Mouse (Mus musculus) hindbrain, embryonic 15.5 days (tissue): ENCODE data around the gene Fgf7. TPM values are rescaled to one million over a fixed set of nuclear protein-coding genes. Genes with fewer than 3 reads are reported as not detected.

ENCODE experiments used
- ATAC-seq: fragments of 200-750 bp; cut with Nextera tagmentation; 2 replicates; pipeline ENCODE4 v1.8.0; 2017; ENCODE audit warnings: low read depth, moderate number of reproducible peaks, moderate TSS enrichment; ENCODE audit not compliant: low FRiP score
- H3K27ac ChIP-seq: fragments of 300-500 bp; sonication (generic); replicated peaks from 2 replicates; pipeline ENCODE4 v1.5.1; 2015; ENCODE audit warnings: mild to moderate bottlenecking, inconsistent platforms
- H3K27me3 ChIP-seq: fragments of 300-500 bp; sonication (generic); 2 replicates; pipeline ENCODE4 v1.6.1; 2015; ENCODE audit warnings: control low read depth, inconsistent platforms
- H3K36me3 ChIP-seq: fragments of 300-500 bp; sonication (generic); 2 replicates; pipeline ENCODE4 v1.6.1; 2015; ENCODE audit warnings: control low read depth, inconsistent platforms
- H3K4me1 ChIP-seq: fragments of 300-500 bp; sonication (generic); replicated peaks from 2 replicates; pipeline ENCODE4 v1.6.1; 2015; ENCODE audit warnings: control low read depth, inconsistent platforms
- H3K4me2 ChIP-seq: fragments of 300-500 bp; sonication (generic); 2 replicates; pipeline ENCODE4 v1.6.1; 2015; ENCODE audit warnings: moderate library complexity, mild to moderate bottlenecking, inconsistent platforms
- H3K4me3 ChIP-seq: fragments of 300-500 bp; sonication (generic); 2 replicates; pipeline ENCODE4 v1.5.1; 2015; ENCODE audit warnings: mild to moderate bottlenecking, inconsistent platforms
- H3K9ac ChIP-seq: fragments of 300-500 bp; sonication (generic); 2 replicates; pipeline ENCODE4 v1.6.1; 2015; ENCODE audit warnings: inconsistent platforms
- H3K9me3 ChIP-seq: fragments of 300-500 bp; sonication (generic); 2 replicates; pipeline ENCODE4 v1.6.1; 2016; ENCODE audit warnings: control low read depth, inconsistent platforms
- WGBS: fragments of 180-500 bp; shearing (Covaris S2); methylation state at CpG from one replicate; pipeline ENCODE4 v1.1.7; 2015; 5-methylcytosine and 5-hydroxymethylcytosine counted together
- polyA plus RNA-seq: library from polyadenylated mRNA; unstranded; fragments of >200 nt; fragmentation: Nextera tagmentation; extraction: Ambion mirVana; gene quantifications from 2 replicates; pipeline ENCODE4 v1.2.1, GENCODE M21; 2015

The Fgf7 gene
- 0.39 and 0.83 TPM in 2 replicates for polyA plus RNA-seq

DNA sequence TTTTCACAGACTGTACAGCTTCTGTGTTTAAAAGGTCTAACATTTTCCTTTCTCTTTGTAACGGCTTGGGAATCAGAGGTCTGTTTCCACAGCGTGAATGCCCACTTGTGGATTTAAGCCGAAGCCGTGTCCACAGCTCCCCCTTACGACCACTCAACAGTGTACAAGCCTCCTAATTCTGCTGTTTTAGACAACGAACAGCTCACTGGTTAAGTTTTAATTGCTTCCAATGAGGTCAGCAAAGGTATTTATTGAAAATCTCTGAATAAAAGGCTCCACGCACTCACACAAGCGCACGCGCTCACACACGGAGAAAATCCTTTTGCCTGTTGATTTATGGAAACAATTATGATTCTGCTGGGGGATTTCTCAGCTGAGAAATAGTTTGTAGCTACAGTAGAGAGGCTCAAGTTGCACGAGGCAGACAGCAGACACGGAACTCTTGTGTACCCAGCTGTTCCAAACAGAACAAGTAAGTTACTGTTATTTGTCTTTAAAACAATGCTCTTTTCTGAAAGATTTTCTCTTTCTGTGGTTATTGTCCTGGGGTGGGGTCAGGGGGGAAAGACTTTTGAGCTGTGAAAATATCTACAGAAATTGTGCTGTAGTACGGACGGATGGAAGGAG is at the start of gene Fgf7:
TSS of gene Fgf7 (plus strand) at position 280 of the 627 bp plus-strand sequence.
- Histone ChIP-seq H3K4me1 (no peaks in the 10 kb centered on the region), H3K27ac (no peak within 1 kb of the TSS), H3K9ac (no peak within 1 kb of the TSS), H3K9me3 (no peaks in the 10 kb centered on the region), H3K36me3 (no peaks in the 10 kb centered on the region), H3K27me3 (no peaks in the 10 kb centered on the region), H3K4me2 (no peak within 1 kb of the TSS), H3K4me3 (no peak within 1 kb of the TSS)
- no peak for ATAC-seq
- 67% methylated on average over 15 of the region's 15 CpGs for WGBS

DNA sequence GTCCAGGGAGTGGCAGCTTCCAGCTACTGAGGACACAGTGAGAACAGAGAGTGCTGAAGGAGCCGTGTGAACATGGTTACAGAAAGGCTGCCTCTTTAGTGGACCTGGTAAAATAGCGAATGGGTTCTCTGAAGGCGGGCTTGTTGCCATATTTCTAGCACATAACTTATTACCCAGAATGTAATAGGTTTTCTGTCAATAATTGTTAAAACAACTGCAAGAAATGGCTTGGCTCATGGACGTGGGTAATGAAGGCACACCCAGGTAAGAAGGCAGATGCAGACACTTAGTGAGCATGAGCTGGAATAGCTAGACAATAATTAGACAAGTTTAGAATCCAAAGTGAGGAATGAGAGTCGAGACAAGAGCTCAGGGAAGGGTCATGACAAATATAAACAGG is 32.2 kb upstream of the Fgf7 start:
- Histone ChIP-seq H3K4me1 (no peaks in the 10 kb centered on the region), H3K9ac (no peak overlapping the region), H3K9me3 (no peaks in the 10 kb centered on the region), H3K27ac (no peak overlapping the region), H3K36me3 (no peaks in the 10 kb centered on the region), H3K27me3 (no peaks in the 10 kb centered on the region), H3K4me3 (no peak overlapping the region), H3K4me2 (no peak overlapping the region)
- 75% methylated on average over 5 of the region's 5 CpGs for WGBS
- no peak for ATAC-seq

DNA sequence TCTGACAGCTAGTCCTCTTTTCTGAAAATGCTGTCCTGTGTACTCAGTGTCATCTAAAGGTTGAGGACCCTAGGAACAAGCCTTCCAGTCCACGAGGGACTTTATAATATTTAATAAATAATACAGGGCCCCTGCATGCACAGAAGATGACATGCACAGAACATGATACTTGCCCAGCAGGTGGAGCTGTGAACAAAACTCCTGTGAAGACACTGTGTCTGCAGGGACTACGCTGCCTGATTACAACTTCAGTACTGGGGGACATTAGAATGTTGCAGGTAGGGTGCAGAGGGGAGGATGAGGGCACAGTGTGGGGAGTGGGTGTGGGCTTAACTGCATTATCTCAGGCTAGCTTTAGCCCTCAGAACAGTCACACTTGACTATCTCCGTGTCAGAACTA is 28.4 kb upstream of the Fgf7 start:
- WGBS = 40% methylated on average over 3 of the region's 3 CpGs
- no peak overlapping the region for H3K4me3 ChIP-seq

GRCm38 (mm10) chr2:126006742-126007141 is 27.7 kb upstream of the Fgf7 start:
- no peak for ATAC-seq
- Histone ChIP-seq H3K4me3 (no peak overlapping the region), H3K27ac (no peak overlapping the region), H3K36me3 (no peaks in the 10 kb centered on the region), H3K27me3 (no peaks in the 10 kb centered on the region), H3K4me2 (no peak overlapping the region), H3K4me1 (no peaks in the 10 kb centered on the region), H3K9me3 (no peaks in the 10 kb centered on the region), H3K9ac (no peak overlapping the region)
- WGBS = 50% methylated on average over 2 of the region's 2 CpGs

More for the DNA sequence above, 28.4 kb upstream of the Fgf7 start:
- Histone ChIP-seq H3K4me1 (no peaks in the 10 kb centered on the region), H3K27me3 (no peaks in the 10 kb centered on the region), H3K27ac (no peak overlapping the region), H3K9ac (no peak overlapping the region), H3K36me3 (no peaks in the 10 kb centered on the region), H3K9me3 (no peaks in the 10 kb centered on the region), H3K4me2 (no peak overlapping the region)
- peak; percentile 54; the same call in 1 of the 2 replicates for ATAC-seq

DNA sequence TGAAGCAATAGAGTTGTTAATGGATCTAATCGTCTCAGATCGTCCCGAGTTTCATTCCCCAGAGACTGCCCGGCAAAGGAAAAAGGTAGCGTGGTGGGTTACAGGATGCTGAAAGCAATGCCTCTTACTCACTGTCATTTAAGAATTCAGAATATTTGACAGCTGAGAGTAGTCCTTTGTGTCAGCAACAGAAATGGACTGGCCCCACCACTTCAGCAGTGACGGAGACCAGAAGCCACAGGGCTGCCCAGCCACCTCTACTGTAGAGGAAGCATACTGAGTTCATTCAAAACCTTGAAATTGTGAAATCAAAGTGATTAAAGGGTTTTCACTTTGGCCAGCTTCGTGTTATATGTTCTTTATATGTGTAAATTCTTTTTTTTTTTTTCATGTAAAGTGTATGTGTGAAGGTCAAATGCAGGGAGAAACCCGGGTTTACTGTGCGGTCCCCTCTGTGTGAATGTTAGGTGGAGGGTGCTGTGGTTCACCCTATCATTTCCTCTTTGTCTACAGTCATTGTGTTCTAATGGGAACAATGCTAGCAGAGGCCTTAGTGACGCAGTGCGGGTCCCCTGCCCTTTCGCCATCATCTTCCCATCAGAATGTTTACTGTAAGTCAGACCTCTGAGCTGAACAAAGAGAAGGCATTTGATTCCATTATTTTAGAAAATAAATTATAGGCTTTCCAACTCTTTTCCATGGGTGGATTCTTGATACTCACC is 19.3 kb upstream of the Fgf7 start:
- WGBS = 41% methylated on average over 12 of the region's 12 CpGs
- no peak overlapping the region for H3K27ac ChIP-seq
- H3K4me3 ChIP-seq = no peak overlapping the region
- ATAC-seq = no peak
- no peaks in the 10 kb centered on the region for H3K36me3 ChIP-seq
- no peaks in the 10 kb centered on the region for H3K9me3 ChIP-seq
- no peak overlapping the region for H3K4me2 ChIP-seq
- H3K4me1 ChIP-seq = no peaks in the 10 kb centered on the region
- H3K27me3 ChIP-seq = no peaks in the 10 kb centered on the region
- no peak overlapping the region for H3K9ac ChIP-seq

GRCm38 (mm10) chr2:126015763-126016473 is 18.5 kb upstream of the Fgf7 start:
- ATAC-seq = no peak
- Histone ChIP-seq H3K27me3 (no peaks in the 10 kb centered on the region), H3K9ac (no peak overlapping the region), H3K27ac (no peak overlapping the region), H3K4me3 (no peak overlapping the region), H3K9me3 (no peaks in the 10 kb centered on the region), H3K4me1 (no peaks in the 10 kb centered on the region), H3K36me3 (no peaks in the 10 kb centered on the region), H3K4me2 (no peak overlapping the region)
- 36% methylated on average over 3 of the region's 3 CpGs for WGBS

DNA sequence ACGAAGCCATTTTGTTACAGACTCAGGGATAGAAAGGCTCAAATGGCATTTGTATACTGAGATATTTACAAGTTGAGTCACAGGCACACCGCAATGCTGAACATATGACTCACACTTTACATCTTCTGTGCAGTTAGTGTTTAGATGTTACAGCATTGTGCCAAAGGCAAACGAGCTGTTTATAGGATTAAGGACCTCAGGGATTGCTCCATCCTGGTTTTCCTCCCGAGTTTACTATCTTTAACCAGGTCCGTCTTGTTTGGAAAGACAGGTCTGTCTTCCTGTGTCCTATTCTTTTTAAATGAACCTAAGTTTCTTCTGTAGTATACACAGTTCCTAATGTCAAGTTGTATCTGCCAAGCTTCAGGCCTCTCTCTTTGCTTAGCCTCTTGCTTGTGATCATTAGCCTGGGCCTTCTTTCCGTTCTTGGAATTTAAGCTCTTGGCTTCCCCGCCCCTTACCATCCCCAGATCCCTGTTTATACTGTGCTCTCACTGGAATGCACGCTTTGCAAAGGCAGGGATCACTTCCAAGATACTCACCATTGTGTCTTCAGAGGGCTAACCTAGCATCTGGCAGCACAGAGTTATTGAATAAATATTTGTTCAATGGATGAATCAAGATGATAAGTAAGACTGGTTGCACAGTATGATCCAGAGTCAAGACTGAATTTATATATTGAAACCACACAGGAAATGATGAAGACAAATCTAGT is 3.1 kb upstream of the Fgf7 start:
- no peaks in the 10 kb centered on the region for H3K9me3 ChIP-seq
- WGBS = 77% methylated on average over 8 of the region's 8 CpGs
- H3K4me2 ChIP-seq = no peak overlapping the region
- no peak overlapping the region for H3K4me3 ChIP-seq
- H3K27me3 ChIP-seq = no peaks in the 10 kb centered on the region
- no peaks in the 10 kb centered on the region for H3K4me1 ChIP-seq
- no peak overlapping the region for H3K9ac ChIP-seq
- H3K27ac ChIP-seq = no peak overlapping the region
- no peak for ATAC-seq
- H3K36me3 ChIP-seq = no peaks in the 10 kb centered on the region

- no peak overlapping the region for H3K27ac ChIP-seq
- no peaks in the 10 kb centered on the region for H3K36me3 ChIP-seq
- WGBS = 82% methylated on average over 8 of the region's 8 CpGs
- no peak for ATAC-seq
- no peaks in the 10 kb centered on the region for H3K27me3 ChIP-seq
- no peaks in the 10 kb centered on the region for H3K9me3 ChIP-seq
- no peak overlapping the region for H3K4me3 ChIP-seq
- H3K4me2 ChIP-seq = no peak overlapping the region
- H3K4me1 ChIP-seq = no peaks in the 10 kb centered on the region
- no peak overlapping the region for H3K9ac ChIP-seq
Measured at GRCm38 (mm10) chr2:126033114-126033972, 1.1 kb upstream of the Fgf7 start.

DNA sequence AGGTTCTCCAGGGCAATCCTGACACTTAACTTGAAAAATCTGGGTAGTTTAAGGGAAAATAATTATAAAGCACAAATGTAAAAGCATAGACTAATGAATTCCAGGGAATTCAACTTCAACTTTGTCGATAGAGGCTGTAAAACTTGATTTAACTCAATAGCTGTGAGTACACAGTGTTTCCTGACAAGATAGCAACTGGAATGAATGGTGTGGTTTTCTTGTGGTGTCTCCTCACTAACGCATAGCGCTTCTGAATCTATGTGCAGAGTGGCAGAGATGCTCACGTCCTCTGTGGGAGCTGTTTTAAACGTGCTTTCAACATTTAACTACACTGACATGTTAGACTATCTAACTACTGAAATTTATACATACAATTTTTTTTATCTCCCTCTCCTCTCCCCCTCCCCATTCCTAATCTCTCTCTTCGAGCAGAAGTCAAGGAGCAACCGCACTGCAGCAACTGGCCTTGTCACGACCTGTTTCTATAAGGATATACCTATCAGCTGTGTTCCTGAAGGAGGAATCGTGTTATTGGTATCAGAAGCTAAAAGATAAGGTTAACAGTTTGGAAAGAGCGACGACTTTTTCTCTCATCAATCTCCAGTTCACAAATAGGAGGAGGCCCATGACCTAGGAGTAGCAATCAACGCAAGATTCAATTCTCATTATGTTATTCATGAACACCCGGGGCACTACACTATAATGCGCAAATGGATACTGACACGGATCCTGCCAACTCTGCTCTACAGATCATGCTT is 734 bp downstream of the Fgf7 start:
- Histone ChIP-seq H3K9ac (no peak overlapping the region), H3K27ac (no peak overlapping the region), H3K4me2 (no peak overlapping the region), H3K4me1 (no peaks in the 10 kb centered on the region), H3K27me3 (no peaks in the 10 kb centered on the region), H3K4me3 (no peak overlapping the region), H3K36me3 (no peaks in the 10 kb centered on the region), H3K9me3 (no peaks in the 10 kb centered on the region)
- no peak for ATAC-seq
- WGBS = 80% methylated on average over 15 of the region's 15 CpGs

DNA sequence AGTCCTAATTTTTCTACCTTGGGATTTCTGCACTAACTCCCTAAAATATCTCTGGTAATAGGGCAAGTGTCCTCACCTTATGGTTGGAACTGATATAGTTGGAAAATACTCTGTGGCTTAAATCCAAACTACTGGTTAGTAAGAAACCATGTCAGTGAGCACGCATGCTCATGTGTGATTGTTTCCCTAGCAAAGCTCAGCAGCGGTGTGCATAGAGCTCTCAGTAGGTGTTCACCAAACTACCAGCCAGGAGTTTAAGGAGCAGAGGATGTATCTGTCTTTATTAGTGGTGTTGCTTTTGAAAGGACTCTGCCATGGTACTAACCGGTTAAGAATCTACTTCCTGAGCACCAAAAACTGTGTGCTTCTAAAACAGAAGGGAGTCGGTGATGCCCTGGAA is 1.7 kb downstream of the Fgf7 start:
- 91% methylated on average over 4 of the region's 4 CpGs for WGBS
- H3K9ac ChIP-seq = no peak overlapping the region
- no peak for ATAC-seq
- no peak overlapping the region for H3K27ac ChIP-seq
- H3K36me3 ChIP-seq = no peaks in the 10 kb centered on the region
- no peak overlapping the region for H3K4me2 ChIP-seq
- H3K4me1 ChIP-seq = no peaks in the 10 kb centered on the region
- H3K4me3 ChIP-seq = no peak overlapping the region
- H3K27me3 ChIP-seq = no peaks in the 10 kb centered on the region
- no peaks in the 10 kb centered on the region for H3K9me3 ChIP-seq
